Mouse (Mus musculus) liver, postnatal 0 days (tissue): ENCODE data around the gene C1qtnf2.

Source experiments
- CTCF ChIP-seq: sonication (generic); IDR thresholded peaks from 2 replicates; pipeline ENCODE4 v1.5.1; 2016; ENCODE audit warnings: antibody characterized with exemption, low read depth
- EP300 ChIP-seq: IDR thresholded peaks from 2 replicates; pipeline ENCODE4 v1.6.1; 2016; ENCODE audit warnings: antibody characterized with exemption, low read depth, mild to moderate bottlenecking

GRCm38 (mm10) chr11:43537074-43537473 lies 63.0 kb downstream of the C1qtnf2 start:
- TF ChIP-seq CTCF (no peak), EP300 (no peak)
